Mouse (Mus musculus): Measurements from ENCODE around the gene Ccdc153. TPM values are rescaled to one million over a fixed set of nuclear protein-coding genes. Genes with fewer than 3 reads are reported as not detected.

Ccdc153 gene
- polyA plus RNA-seq (2015; fragmentation: Nextera tagmentation; extraction: Ambion mirVana) = not detected in 2 replicates

GRCm38 (mm10) chr9:44240399-44240798 lies at the start of gene Ccdc153:
Gene Ccdc153, plus strand, starts transcription at chr9:44240676.
- Histone ChIP-seq H3K27ac (no peak within 1 kb of the TSS), H3K36me3 (no peaks in the 10 kb centered on the region), H3K4me2 (no peak within 1 kb of the TSS), H3K9ac (no peak within 1 kb of the TSS), H3K4me3 (replicated peaks) (no peak within 1 kb of the TSS), H3K4me1 (replicated peaks) (peaks cover 5% of the 10 kb centered on the region), H3K9me3 (replicated peaks) (no peaks in the 10 kb centered on the region), H3K27me3 (peaks cover 12% of the 10 kb centered on the region; the same call in 1 of the 2 replicates)
- DNase-seq (no peak), ATAC-seq (ENCODE audit: low read depth) (no peak)
- 54% methylated on average over 2 of the region's 2 CpGs for WGBS (ENCODE audit: insufficient replicate concordance)

- Histone ChIP-seq H3K4me2 (no peak overlapping the region), H3K36me3 (no peaks in the 10 kb centered on the region; the same call in 1 of the 2 replicates), H3K4me1 (replicated peaks) (peaks cover 27% of the 10 kb centered on the region), H3K27me3 (no peaks in the 10 kb centered on the region), H3K9me3 (replicated peaks) (no peaks in the 10 kb centered on the region), H3K4me3 (replicated peaks) (no peak overlapping the region), H3K27ac (no peak overlapping the region), H3K9ac (no peak overlapping the region)
- ATAC-seq (ENCODE audit: low read depth) (no peak), DNase-seq (no peak)
- 72% methylated on average over 3 of the region's 3 CpGs for WGBS (ENCODE audit: insufficient replicate concordance)
These were observed 49.3 kb upstream of the Ccdc153 start for GRCm38 (mm10) chr9:44191166-44191565.

GRCm38 (mm10) chr9:44192312-44192711 lies 48.2 kb upstream of the Ccdc153 start:
- Histone ChIP-seq H3K4me2 (no peak overlapping the region), H3K27me3 (no peaks in the 10 kb centered on the region), H3K4me1 (replicated peaks) (peaks cover 23% of the 10 kb centered on the region), H3K4me3 (replicated peaks) (no peak overlapping the region), H3K36me3 (peaks cover 4% of the 10 kb centered on the region; the same call in 1 of the 2 replicates), H3K27ac (no peak overlapping the region), H3K9ac (no peak overlapping the region), H3K9me3 (replicated peaks) (no peaks in the 10 kb centered on the region)
- 68% methylated on average over 3 of the region's 3 CpGs for WGBS (ENCODE audit: insufficient replicate concordance)
- ATAC-seq (ENCODE audit: low read depth) (no peak), DNase-seq (no peak)

GRCm38 (mm10) chr9:44192794-44193193 lies 47.7 kb upstream of the Ccdc153 start:
- Histone ChIP-seq H3K27me3 (no peaks in the 10 kb centered on the region), H3K4me1 (replicated peaks) (peaks cover 18% of the 10 kb centered on the region), H3K9ac (no peak overlapping the region), H3K4me2 (no peak overlapping the region), H3K36me3 (peaks cover 9% of the 10 kb centered on the region), H3K9me3 (replicated peaks) (no peaks in the 10 kb centered on the region), H3K27ac (no peak overlapping the region), H3K4me3 (replicated peaks) (no peak overlapping the region)
- no peak for DNase-seq
- 87% methylated on average over 5 of the region's 5 CpGs for WGBS (ENCODE audit: insufficient replicate concordance)
- no peak for ATAC-seq (ENCODE audit: low read depth)

- H3K27ac ChIP-seq = no peak overlapping the region
- H3K36me3 ChIP-seq = peaks cover 18% of the 10 kb centered on the region
- no peak overlapping the region for H3K9ac ChIP-seq
- no peaks in the 10 kb centered on the region for H3K9me3 ChIP-seq (replicated peaks)
- H3K4me3 ChIP-seq (replicated peaks) = no peak overlapping the region
- no peaks in the 10 kb centered on the region for H3K27me3 ChIP-seq
- no peak for ATAC-seq (ENCODE audit: low read depth)
- H3K4me1 ChIP-seq (replicated peaks) = peaks cover 17% of the 10 kb centered on the region
- DNase-seq = no peak
- WGBS (ENCODE audit: insufficient replicate concordance) = 4% methylated on average over 1 of the region's 1 CpGs
- H3K4me2 ChIP-seq = no peak overlapping the region
These were observed 46.5 kb upstream of the Ccdc153 start for GRCm38 (mm10) chr9:44194000-44194399.

- DNase-seq = no peak
- peaks cover 20% of the 10 kb centered on the region for H3K4me1 ChIP-seq (replicated peaks)
- H3K27ac ChIP-seq = no peak overlapping the region
- no peaks in the 10 kb centered on the region for H3K9me3 ChIP-seq (replicated peaks)
- H3K4me3 ChIP-seq (replicated peaks) = no peak overlapping the region
- H3K9ac ChIP-seq = no peak overlapping the region
- H3K36me3 ChIP-seq = peaks cover 33% of the 10 kb centered on the region
- H3K27me3 ChIP-seq = no peaks in the 10 kb centered on the region
- 75% methylated on average over 4 of the region's 4 CpGs for WGBS (ENCODE audit: insufficient replicate concordance)
- ATAC-seq (ENCODE audit: low read depth) = no peak
- H3K4me2 ChIP-seq = no peak overlapping the region
These were observed 44.1 kb upstream of the Ccdc153 start for GRCm38 (mm10) chr9:44196354-44196753.

GRCm38 (mm10) chr9:44199166-44199565 lies 41.3 kb upstream of the Ccdc153 start:
- Histone ChIP-seq H3K4me1 (replicated peaks) (peaks cover 9% of the 10 kb centered on the region), H3K9ac (no peak overlapping the region), H3K9me3 (replicated peaks) (no peaks in the 10 kb centered on the region), H3K27me3 (no peaks in the 10 kb centered on the region), H3K4me3 (replicated peaks) (no peak overlapping the region), H3K4me2 (no peak overlapping the region), H3K27ac (no peak overlapping the region), H3K36me3 (peaks cover 37% of the 10 kb centered on the region)
- ATAC-seq (ENCODE audit: low read depth) (no peak), DNase-seq (no peak)
- WGBS (ENCODE audit: insufficient replicate concordance) = 81% methylated on average over 3 of the region's 3 CpGs

DNA sequence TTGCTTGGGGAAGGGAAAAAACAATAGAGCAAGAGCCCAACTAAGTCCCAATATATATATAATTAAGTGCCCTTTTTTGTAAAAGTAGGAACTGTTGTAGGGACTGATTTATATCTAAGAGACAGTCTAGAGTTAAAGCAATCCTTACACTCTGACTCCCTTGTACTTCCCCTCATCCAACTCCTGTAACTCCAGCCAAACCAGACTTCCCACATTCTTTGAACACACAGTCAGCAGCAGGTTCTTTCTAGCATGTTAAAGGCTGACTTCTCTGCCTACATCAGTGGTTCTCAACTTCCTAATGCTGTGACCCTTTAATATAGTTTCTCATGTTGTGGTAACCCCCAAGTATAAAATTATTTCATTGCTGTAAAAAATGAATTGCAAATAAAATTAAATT lies 40.9 kb upstream of the Ccdc153 start:
- H3K9ac ChIP-seq = no peak overlapping the region
- no peak overlapping the region for H3K27ac ChIP-seq
- H3K36me3 ChIP-seq = peaks cover 37% of the 10 kb centered on the region
- H3K4me2 ChIP-seq = no peak overlapping the region
- H3K9me3 ChIP-seq (replicated peaks) = no peaks in the 10 kb centered on the region
- H3K27me3 ChIP-seq = no peaks in the 10 kb centered on the region
- DNase-seq (no peak), ATAC-seq (ENCODE audit: low read depth) (no peak)
- peaks cover 8% of the 10 kb centered on the region for H3K4me1 ChIP-seq (replicated peaks)
- H3K4me3 ChIP-seq (replicated peaks) = no peak overlapping the region

DNA sequence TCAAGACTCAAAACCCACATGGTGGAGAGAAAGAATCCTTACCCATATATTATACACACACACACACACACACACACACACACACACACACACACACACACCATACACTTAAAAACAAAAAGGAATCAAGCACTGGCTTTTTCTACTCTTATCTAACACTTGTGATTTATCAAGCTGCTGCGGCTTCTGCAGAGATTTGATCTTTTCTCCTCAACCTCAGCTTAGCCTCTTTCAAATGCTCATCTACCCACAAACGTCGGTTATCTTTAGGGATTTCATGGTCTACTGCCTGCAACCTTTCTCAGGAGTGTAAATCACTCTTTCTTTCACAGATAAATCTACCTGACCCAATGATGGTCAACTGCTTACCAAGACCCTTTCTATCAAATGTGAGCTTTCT lies 40.0 kb upstream of the Ccdc153 start:
- 66% methylated on average over 3 of the region's 3 CpGs for WGBS (ENCODE audit: insufficient replicate concordance)
- H3K27me3 ChIP-seq = no peaks in the 10 kb centered on the region
- H3K9me3 ChIP-seq (replicated peaks) = no peaks in the 10 kb centered on the region
- no peak for ATAC-seq (ENCODE audit: low read depth)
- H3K4me1 ChIP-seq (replicated peaks) = peaks cover 9% of the 10 kb centered on the region; the same call in 1 of the 2 replicates
- H3K9ac ChIP-seq = no peak overlapping the region
- H3K4me3 ChIP-seq (replicated peaks) = no peak overlapping the region
- H3K36me3 ChIP-seq = peaks cover 37% of the 10 kb centered on the region
- no peak overlapping the region for H3K4me2 ChIP-seq
- no peak overlapping the region for H3K27ac ChIP-seq
- no peak for DNase-seq

- Histone ChIP-seq H3K9me3 (replicated peaks) (no peaks in the 10 kb centered on the region), H3K36me3 (peaks cover 4% of the 10 kb centered on the region; the same call in 1 of the 2 replicates), H3K4me1 (replicated peaks) (peaks cover 13% of the 10 kb centered on the region; the same call in 1 of the 2 replicates), H3K27ac (no peak overlapping the region), H3K4me2 (no peak overlapping the region), H3K27me3 (no peaks in the 10 kb centered on the region), H3K9ac (no peak overlapping the region), H3K4me3 (replicated peaks) (no peak overlapping the region)
- 72% methylated on average over 2 of the region's 2 CpGs for WGBS (ENCODE audit: insufficient replicate concordance)
- no peak for DNase-seq
- ATAC-seq (ENCODE audit: low read depth) = no peak
These were observed 32.6 kb upstream of the Ccdc153 start for GRCm38 (mm10) chr9:44207840-44208239.

DNA sequence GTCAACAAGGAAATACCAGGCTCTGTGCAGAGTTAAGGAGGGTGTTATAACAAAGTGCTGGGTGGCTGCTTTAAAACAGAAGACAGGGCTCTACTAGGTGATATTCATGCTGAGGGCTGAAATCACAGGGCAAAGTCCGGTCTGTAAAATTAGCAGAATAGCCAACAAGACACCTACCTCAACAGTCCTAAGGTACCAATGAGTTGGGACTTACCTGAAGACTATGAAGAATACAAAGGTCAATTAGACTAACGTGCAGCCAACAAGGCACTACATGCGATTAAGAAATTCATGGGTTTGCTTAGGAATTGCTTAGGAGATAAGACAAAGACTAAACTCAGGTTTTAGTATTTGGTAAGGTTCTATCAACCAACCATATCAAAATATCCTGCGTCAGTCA lies 31.1 kb upstream of the Ccdc153 start:
- H3K27ac ChIP-seq = no peak overlapping the region
- WGBS (ENCODE audit: insufficient replicate concordance) = 89% methylated on average over 4 of the region's 4 CpGs
- H3K9me3 ChIP-seq (replicated peaks) = no peaks in the 10 kb centered on the region
- peaks cover 15% of the 10 kb centered on the region; the same call in 1 of the 2 replicates for H3K4me1 ChIP-seq (replicated peaks)
- H3K4me3 ChIP-seq (replicated peaks) = no peak overlapping the region
- H3K9ac ChIP-seq = no peak overlapping the region
- ATAC-seq (ENCODE audit: low read depth) (no peak), DNase-seq (no peak)
- H3K4me2 ChIP-seq = no peak overlapping the region
- no peaks in the 10 kb centered on the region for H3K27me3 ChIP-seq
- H3K36me3 ChIP-seq = peaks cover 4% of the 10 kb centered on the region; the same call in 1 of the 2 replicates

- Histone ChIP-seq H3K4me3 (replicated peaks) (no peak overlapping the region), H3K27me3 (no peaks in the 10 kb centered on the region), H3K4me2 (no peak overlapping the region), H3K36me3 (peaks cover 4% of the 10 kb centered on the region; the same call in 1 of the 2 replicates), H3K9ac (no peak overlapping the region), H3K27ac (no peak overlapping the region), H3K9me3 (replicated peaks) (no peaks in the 10 kb centered on the region), H3K4me1 (replicated peaks) (0 out of 2 replicates have a peak, but pooled peaks cover 11% of the 10 kb centered on the region)
- WGBS (ENCODE audit: insufficient replicate concordance) = 90% methylated on average over 4 of the region's 4 CpGs
- ATAC-seq (ENCODE audit: low read depth) = no peak
- DNase-seq = no peak
These were observed 28.1 kb upstream of the Ccdc153 start for GRCm38 (mm10) chr9:44212406-44212805.
